Mouse (Mus musculus) heart, adult 9 months (tissue): ENCODE results near the gene Spata20.
A peak's percentile ranks its signal among the peaks of the same experiment; 100 is the strongest.

Experiments
- DNase-seq, 2 experiments: peaks; one replicate each; pipeline ENCODE4 v3.0.0; 2022; ENCODE audit warnings: low spot score in 2 of 2

The Spata20 gene

GRCm38 (mm10) chr11:94482738-94483137, 3.2 kb downstream of the Spata20 start:
- no peak for DNase-seq

- DNase-seq = no peak
These were observed 4.0 kb downstream of the Spata20 start for GRCm38 (mm10) chr11:94481963-94482362.

- no peak for DNase-seq
These were observed 5.6 kb downstream of the Spata20 start for GRCm38 (mm10) chr11:94480382-94480781.

DNA sequence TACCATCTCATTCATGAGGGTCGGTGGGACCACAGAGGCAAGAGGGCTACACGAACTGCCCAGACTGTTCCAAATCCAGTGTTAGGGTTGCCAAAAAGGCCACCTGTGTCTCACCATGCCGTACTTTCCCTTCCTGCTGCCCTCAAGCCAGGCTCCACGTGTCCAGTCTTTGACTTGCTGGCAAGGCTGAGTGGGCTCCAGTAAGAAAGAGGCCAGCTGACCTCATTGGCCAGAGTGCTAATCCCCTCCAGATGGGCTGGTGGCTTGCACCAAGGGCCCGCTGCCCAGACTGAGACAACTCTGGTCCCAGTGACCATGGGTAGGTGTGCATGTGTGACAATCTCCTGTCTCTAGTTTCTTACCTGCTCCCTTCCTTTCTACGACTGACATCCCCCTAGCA, 8.3 kb downstream of the Spata20 start:
- no peak for DNase-seq

- no peak for DNase-seq
These were observed 10.3 kb downstream of the Spata20 start for GRCm38 (mm10) chr11:94475722-94476121.

DNA sequence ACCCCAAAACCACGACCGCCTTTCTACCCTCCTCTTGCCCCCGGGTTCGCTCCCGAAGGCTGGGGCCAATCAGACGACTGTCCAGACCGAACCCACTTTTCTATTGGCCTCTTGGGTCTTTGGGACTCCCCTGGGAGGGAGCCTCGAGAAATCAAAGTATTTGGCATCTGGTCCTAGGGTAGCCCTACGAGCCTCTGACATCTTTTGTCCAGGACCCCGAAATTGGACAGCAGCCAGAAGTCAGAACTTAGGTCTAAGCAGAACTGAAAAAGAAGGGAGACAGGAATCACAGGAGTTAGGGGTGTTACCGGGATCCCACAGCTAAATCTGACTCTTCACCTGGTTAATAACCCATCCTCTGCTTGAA, 11.5 kb downstream of the Spata20 start:
- no peak for DNase-seq

DNA sequence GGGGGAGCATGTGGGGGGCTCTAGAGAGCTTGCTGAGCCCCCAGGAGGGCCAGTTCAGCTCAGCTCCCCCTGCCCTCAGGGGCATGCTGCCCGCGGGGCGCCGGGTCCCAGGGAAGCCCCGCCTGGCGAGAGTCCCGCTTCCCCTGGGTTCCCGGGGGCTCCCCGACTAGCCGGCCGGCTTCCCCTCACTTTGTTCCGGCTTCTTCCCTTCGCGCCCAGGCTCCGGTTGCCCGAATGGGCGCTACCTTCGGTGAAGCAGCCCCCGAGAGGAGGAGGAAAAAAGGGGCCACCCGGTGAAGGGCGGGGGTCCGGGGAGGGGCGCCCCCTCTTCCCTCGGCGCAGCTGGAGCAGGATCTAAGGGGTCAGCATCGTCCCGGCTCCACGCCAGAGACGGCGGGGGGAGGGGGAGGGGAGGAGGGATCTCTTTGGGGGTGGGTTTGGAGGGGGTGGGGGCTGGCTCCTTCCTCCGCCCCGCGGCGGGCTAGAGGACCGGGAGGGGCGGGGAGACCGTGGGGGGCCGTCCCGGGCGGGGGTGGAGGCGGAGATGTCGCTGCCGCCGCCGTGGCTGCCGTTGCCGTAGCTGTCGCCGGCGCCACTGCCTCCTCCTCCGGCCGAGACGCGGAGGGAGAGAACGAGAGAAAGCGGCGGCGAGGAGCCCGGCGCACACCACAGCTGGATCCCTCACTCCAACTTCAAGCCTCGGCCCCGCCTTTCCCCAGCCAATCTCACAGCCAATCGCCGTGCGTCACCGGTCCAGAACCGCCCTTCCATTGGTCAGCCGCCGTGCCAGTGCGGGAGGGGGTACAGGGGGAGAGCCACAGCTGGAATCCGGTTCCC, 12.1 kb downstream of the Spata20 start, which contains the start of gene Cacna1g:
Cacna1g (minus strand) TSS at position 492 of the 837 bp plus-strand sequence.
- DNase-seq = peak; percentile 88 to 91

- DNase-seq = no peak
These were observed 12.9 kb downstream of the Spata20 start for GRCm38 (mm10) chr11:94472916-94473706.

- no peak for DNase-seq
These were observed 13.4 kb downstream of the Spata20 start for GRCm38 (mm10) chr11:94472585-94472915.

- no peak for DNase-seq
These were observed 14.0 kb downstream of the Spata20 start for GRCm38 (mm10) chr11:94471740-94472584.

GRCm38 (mm10) chr11:94470391-94470790, 15.6 kb downstream of the Spata20 start:
- DNase-seq = no peak

GRCm38 (mm10) chr11:94469136-94470064, 16.6 kb downstream of the Spata20 start:
- no peak for DNase-seq

- no peak for DNase-seq
These were observed 17.4 kb downstream of the Spata20 start for GRCm38 (mm10) chr11:94468582-94469064.

DNA sequence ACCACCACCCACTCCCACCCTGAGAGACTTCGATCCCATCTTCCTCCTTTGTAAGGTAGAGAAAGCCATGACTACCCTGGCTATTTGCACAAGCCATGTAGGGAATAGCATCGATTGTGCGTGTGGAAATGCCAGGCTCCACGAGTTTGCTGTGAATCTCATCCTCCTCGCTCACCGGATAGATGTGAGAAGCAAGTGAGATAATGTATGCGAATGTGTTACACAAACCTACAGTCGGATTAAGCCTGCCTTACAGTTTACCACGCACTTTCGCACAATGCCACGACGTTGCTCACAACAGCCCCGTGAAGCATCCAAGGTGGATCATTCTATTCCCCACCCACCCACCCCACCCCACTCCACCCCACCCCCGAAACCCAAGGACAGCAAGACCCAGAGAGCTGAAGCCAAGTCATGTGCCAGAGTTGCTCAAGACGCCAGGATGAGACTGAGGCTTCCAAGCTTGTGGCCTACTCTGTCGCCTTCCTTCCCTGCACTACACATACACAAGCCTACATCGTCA, 19.6 kb downstream of the Spata20 start:
- DNase-seq = no peak

DNA sequence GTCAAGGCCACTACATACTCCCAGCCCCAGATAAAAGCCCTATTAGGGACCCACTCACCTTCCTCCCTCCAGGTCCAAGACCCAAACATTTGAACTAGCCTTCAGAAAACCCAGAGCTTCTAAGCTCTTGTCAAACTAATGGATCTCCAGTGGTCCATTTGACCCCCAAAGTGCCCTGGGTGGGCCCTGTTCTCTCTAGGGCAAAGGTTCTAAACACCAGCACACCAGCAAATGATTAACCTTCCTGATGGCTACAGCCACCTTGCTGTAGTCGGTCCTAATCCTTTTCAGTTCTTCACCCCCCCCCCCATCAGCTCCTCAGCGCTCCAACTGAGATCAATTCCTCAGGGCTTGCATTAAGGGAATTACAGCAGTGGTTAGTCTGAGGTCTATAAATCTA, 21.8 kb downstream of the Spata20 start:
- no peak for DNase-seq

- no peak for DNase-seq
These were observed 24.1 kb downstream of the Spata20 start for GRCm38 (mm10) chr11:94461856-94462255.

DNA sequence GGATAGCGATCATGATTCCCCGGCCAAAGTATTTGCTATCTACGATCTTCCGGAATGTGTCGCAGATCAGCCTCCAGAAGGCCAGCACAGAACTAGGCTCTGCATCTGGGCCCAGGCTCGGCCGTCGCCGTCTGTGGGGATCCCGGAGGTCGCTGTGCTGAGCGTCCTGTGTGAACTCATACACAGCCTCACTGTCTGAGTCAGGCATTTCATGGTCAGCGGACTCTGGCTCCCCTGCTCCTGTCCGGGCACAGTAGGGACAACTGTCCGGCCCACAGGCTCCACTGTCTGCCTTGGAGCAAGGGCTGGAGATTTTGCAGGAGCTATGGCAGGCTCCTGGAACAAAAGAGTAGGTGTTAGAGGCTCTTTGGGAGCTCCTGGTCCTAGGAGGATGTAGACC, 29.0 kb downstream of the Spata20 start:
- no peak for DNase-seq

GRCm38 (mm10) chr11:94456347-94456746, 29.6 kb downstream of the Spata20 start:
- DNase-seq = no peak

DNA sequence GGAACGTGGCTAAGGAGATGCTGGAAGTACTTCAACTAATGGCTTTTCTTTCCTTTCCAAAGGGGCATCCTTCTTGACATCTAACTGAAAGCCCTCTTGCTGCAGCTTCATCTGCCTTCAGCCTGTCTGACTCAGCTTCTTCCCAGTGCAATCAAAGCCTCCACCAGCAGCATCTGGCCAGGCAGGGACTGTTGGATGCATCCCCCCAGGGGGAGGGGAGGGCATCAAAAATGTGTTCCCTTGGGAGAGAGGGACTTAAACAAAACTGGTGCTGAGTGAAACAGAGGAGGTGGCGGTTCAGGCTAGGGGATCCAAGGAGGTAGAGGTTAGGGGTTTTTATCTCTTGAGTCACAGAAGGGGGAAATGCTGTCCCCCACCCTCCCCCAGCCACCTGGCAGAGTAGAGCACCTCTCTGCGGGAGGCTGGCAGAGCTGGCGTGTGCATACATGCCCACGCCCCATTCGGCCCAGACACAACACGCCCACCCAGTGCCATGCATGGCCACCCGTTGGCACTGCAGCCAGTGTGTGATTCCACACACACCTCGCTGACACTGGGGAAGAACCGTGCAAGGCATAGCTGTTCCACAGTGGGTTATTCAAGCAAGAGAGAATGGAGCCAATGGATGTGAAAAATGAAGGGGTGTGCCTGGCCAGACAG, 30.7 kb downstream of the Spata20 start:
- no peak for DNase-seq

GRCm38 (mm10) chr11:94454756-94455155, 31.2 kb downstream of the Spata20 start:
- DNase-seq = no peak
